Mouse (Mus musculus): Measurements from ENCODE around the gene Atxn2. TPM values are rescaled to one million over a fixed set of nuclear protein-coding genes. Genes with fewer than 3 reads are reported as not detected.
A peak's percentile ranks its signal among the peaks of the same experiment; 100 is the strongest.

The Atxn2 gene
- polyA plus RNA-seq, 1 experiment = 205 TPM

- H3K27me3 ChIP-seq (ENCODE audit: control insufficient read depth, insufficient read depth, low read length) = no peaks in the 10 kb centered on the region
- no peaks in the 10 kb centered on the region for H3K36me3 ChIP-seq (ENCODE audit: control insufficient read depth, insufficient read depth, low read length)
- no peak for DNase-seq
- no peak for TF ChIP-seq POLR2A (IDR thresholded peaks at IDR 0.05; ENCODE audit: control insufficient read depth, extremely low read depth, insufficient read depth, low read length, poor library complexity)
- no peak for TF ChIP-seq CTCF (IDR thresholded peaks at IDR 0.05; ENCODE audit: borderline replicate concordance, control insufficient read depth, extremely low read depth, insufficient read depth, low read length, poor library complexity)
- WGBS = 56% methylated on average over 20 of the region's 20 CpGs
- no peak overlapping the region for H3K27ac ChIP-seq (ENCODE audit: control insufficient read depth, insufficient read depth, low read length)
- H3K4me1 ChIP-seq (replicated peaks; ENCODE audit: control insufficient read depth, insufficient read depth, low read length) = no peaks in the 10 kb centered on the region
- H3K4me3 ChIP-seq (ENCODE audit: control insufficient read depth, insufficient read depth, low read length) = no peak overlapping the region
These were observed 6.5 kb upstream of the Atxn2 start for GRCm38 (mm10) chr5:121704512-121705248.

- no peaks in the 10 kb centered on the region for H3K36me3 ChIP-seq (ENCODE audit: control insufficient read depth, insufficient read depth, low read length)
- WGBS = 89% methylated on average over 2 of the region's 2 CpGs
- no peak overlapping the region for H3K4me3 ChIP-seq (ENCODE audit: control insufficient read depth, insufficient read depth, low read length)
- no peak overlapping the region for H3K27ac ChIP-seq (ENCODE audit: control insufficient read depth, insufficient read depth, low read length)
- no peaks in the 10 kb centered on the region for H3K27me3 ChIP-seq (ENCODE audit: control insufficient read depth, insufficient read depth, low read length)
- DNase-seq = no peak
- TF ChIP-seq CTCF (IDR thresholded peaks at IDR 0.05; ENCODE audit: borderline replicate concordance, control insufficient read depth, extremely low read depth, insufficient read depth, low read length, poor library complexity) (no peak), POLR2A (IDR thresholded peaks at IDR 0.05; ENCODE audit: control insufficient read depth, extremely low read depth, insufficient read depth, low read length, poor library complexity) (no peak)
- peaks cover 22% of the 10 kb centered on the region for H3K4me1 ChIP-seq (replicated peaks; ENCODE audit: control insufficient read depth, insufficient read depth, low read length)
These were observed 735 bp upstream of the Atxn2 start for GRCm38 (mm10) chr5:121710402-121710801.

GRCm38 (mm10) chr5:121710851-121711173 lies 325 bp upstream of the Atxn2 start:
- peak overlapping the region; percentile 49; the same call in 1 of the 2 replicates for H3K27ac ChIP-seq (ENCODE audit: control insufficient read depth, insufficient read depth, low read length)
- TF ChIP-seq CTCF (IDR thresholded peaks at IDR 0.05; ENCODE audit: borderline replicate concordance, control insufficient read depth, extremely low read depth, insufficient read depth, low read length, poor library complexity) = no peak
- no peak for TF ChIP-seq POLR2A (IDR thresholded peaks at IDR 0.05; ENCODE audit: control insufficient read depth, extremely low read depth, insufficient read depth, low read length, poor library complexity)
- H3K36me3 ChIP-seq (ENCODE audit: control insufficient read depth, insufficient read depth, low read length) = no peaks in the 10 kb centered on the region
- H3K4me1 ChIP-seq (replicated peaks; ENCODE audit: control insufficient read depth, insufficient read depth, low read length) = peaks cover 23% of the 10 kb centered on the region
- H3K27me3 ChIP-seq (ENCODE audit: control insufficient read depth, insufficient read depth, low read length) = no peaks in the 10 kb centered on the region
- DNase-seq = no peak
- WGBS = under 1% methylated on average over 12 of the region's 12 CpGs
- peak overlapping the region; percentile 80 for H3K4me3 ChIP-seq (ENCODE audit: control insufficient read depth, insufficient read depth, low read length)

- no peak for DNase-seq
- H3K4me1 ChIP-seq (replicated peaks; ENCODE audit: control insufficient read depth, insufficient read depth, low read length) = peaks cover 29% of the 10 kb centered on the region
- no peak overlapping the region for H3K27ac ChIP-seq (ENCODE audit: control insufficient read depth, insufficient read depth, low read length)
- no peaks in the 10 kb centered on the region for H3K27me3 ChIP-seq (ENCODE audit: control insufficient read depth, insufficient read depth, low read length)
- H3K36me3 ChIP-seq (ENCODE audit: control insufficient read depth, insufficient read depth, low read length) = no peaks in the 10 kb centered on the region
- TF ChIP-seq POLR2A (IDR thresholded peaks at IDR 0.05; ENCODE audit: control insufficient read depth, extremely low read depth, insufficient read depth, low read length, poor library complexity) (no peak; the same call in 1 of the 2 replicates), CTCF (IDR thresholded peaks at IDR 0.05; ENCODE audit: borderline replicate concordance, control insufficient read depth, extremely low read depth, insufficient read depth, low read length, poor library complexity) (no peak)
- H3K4me3 ChIP-seq (ENCODE audit: control insufficient read depth, insufficient read depth, low read length) = peak overlapping the region; percentile 80
- 16% methylated on average over 57 of the region's 57 CpGs for WGBS
These were observed 743 bp downstream of the Atxn2 start for GRCm38 (mm10) chr5:121711928-121712231.

- no peaks in the 10 kb centered on the region for H3K36me3 ChIP-seq (ENCODE audit: control insufficient read depth, insufficient read depth, low read length)
- no peak overlapping the region for H3K27ac ChIP-seq (ENCODE audit: control insufficient read depth, insufficient read depth, low read length)
- 2% methylated on average over 64 of the region's 66 CpGs for WGBS
These were observed 1.2 kb downstream of the Atxn2 start for GRCm38 (mm10) chr5:121712232-121712933.

GRCm38 (mm10) chr5:121712934-121713538 lies 1.9 kb downstream of the Atxn2 start:
- Histone ChIP-seq H3K27ac (ENCODE audit: control insufficient read depth, insufficient read depth, low read length) (no peak overlapping the region), H3K4me1 (replicated peaks; ENCODE audit: control insufficient read depth, insufficient read depth, low read length) (peaks cover 29% of the 10 kb centered on the region)

More at GRCm38 (mm10) chr5:121712232-121712933, 1.2 kb downstream of the Atxn2 start:
- no peaks in the 10 kb centered on the region for H3K27me3 ChIP-seq (ENCODE audit: control insufficient read depth, insufficient read depth, low read length)
- peaks cover 29% of the 10 kb centered on the region for H3K4me1 ChIP-seq (replicated peaks; ENCODE audit: control insufficient read depth, insufficient read depth, low read length)
- TF ChIP-seq POLR2A (IDR thresholded peaks at IDR 0.05; ENCODE audit: control insufficient read depth, extremely low read depth, insufficient read depth, low read length, poor library complexity) = no peak
- TF ChIP-seq CTCF (IDR thresholded peaks at IDR 0.05; ENCODE audit: borderline replicate concordance, control insufficient read depth, extremely low read depth, insufficient read depth, low read length, poor library complexity) = no peak
- peak overlapping the region; percentile 80 for H3K4me3 ChIP-seq (ENCODE audit: control insufficient read depth, insufficient read depth, low read length)
- DNase-seq = peak; percentile 31

More at GRCm38 (mm10) chr5:121712934-121713538, 1.9 kb downstream of the Atxn2 start:
- 15% methylated on average over 32 of the region's 32 CpGs for WGBS
- no peaks in the 10 kb centered on the region for H3K27me3 ChIP-seq (ENCODE audit: control insufficient read depth, insufficient read depth, low read length)
- TF ChIP-seq CTCF (IDR thresholded peaks at IDR 0.05; ENCODE audit: borderline replicate concordance, control insufficient read depth, extremely low read depth, insufficient read depth, low read length, poor library complexity) = no peak
- no peak for TF ChIP-seq POLR2A (IDR thresholded peaks at IDR 0.05; ENCODE audit: control insufficient read depth, extremely low read depth, insufficient read depth, low read length, poor library complexity)
- peak overlapping the region; percentile 80 for H3K4me3 ChIP-seq (ENCODE audit: control insufficient read depth, insufficient read depth, low read length)
- no peaks in the 10 kb centered on the region for H3K36me3 ChIP-seq (ENCODE audit: control insufficient read depth, insufficient read depth, low read length)
- peak; percentile 19 for DNase-seq

All from thymus, adult 2 months (tissue).